Mouse (Mus musculus): ENCODE measurements around the gene Cib3. TPM values are rescaled to one million over a fixed set of nuclear protein-coding genes. Genes with fewer than 3 reads are reported as not detected.

Cib3 gene
- total and polyA plus RNA-seq, 3 experiments, result not detected

- H3K36me3 ChIP-seq (ENCODE audit: control insufficient read depth in 1 of 2, insufficient read depth in 2 of 2, low read length in 2 of 2), result peaks cover 0 to 8% of the 10 kb centered on the region in 2 experiments; a peak in 2 of 4 replicates
- DNase-seq (ENCODE audit: low read depth, low spot score), result no peak
- no peak overlapping the region for H3K9ac ChIP-seq (ENCODE audit: control insufficient read depth, low read depth, low read length, poor library complexity, severe bottlenecking)
- H3K27ac ChIP-seq (ENCODE audit: control insufficient read depth, low read depth, low read length), result no peak overlapping the region
- TF ChIP-seq MYC (IDR thresholded peaks at IDR 0.05; ENCODE audit: low read depth, low read length) (no peak), MAFK (IDR thresholded peaks at IDR 0.05; ENCODE audit: borderline replicate concordance, low read depth, low read length) (no peak), BHLHE40 (IDR thresholded peaks at IDR 0.05; ENCODE audit: borderline replicate concordance, low read depth, low read length) (no peak), CHD2 (IDR thresholded peaks at IDR 0.05; ENCODE audit: low read length) (no peak), UBTF (IDR thresholded peaks at IDR 0.05; ENCODE audit: borderline replicate concordance, insufficient read depth, low read depth, low read length) (no peak), CTCF (IDR thresholded peaks at IDR 0.05 in 2 of 3, conservative IDR thresholded peaks at IDR 0.05 in 1 of 3; ENCODE audit: control insufficient read depth in 1 of 3, insufficient read depth in 1 of 3, low read depth in 2 of 3, low read length in 3 of 3, poor library complexity in 1 of 3, severe bottlenecking in 1 of 3) (no peak), NELFE (IDR thresholded peaks at IDR 0.05; ENCODE audit: low read depth, low read length) (no peak), ZNF384 (IDR thresholded peaks at IDR 0.05; ENCODE audit: low read depth, low read length) (no peak)
- peaks cover 0 to 13% of the 10 kb centered on the region in 2 experiments; a peak in 2 of 4 replicates for H3K4me1 ChIP-seq (ENCODE audit: control insufficient read depth in 1 of 2, insufficient read depth in 2 of 2, low read length in 2 of 2)
- peaks cover 18% of the 10 kb centered on the region for H3K79me2 ChIP-seq (ENCODE audit: control insufficient read depth, insufficient read depth, low read length, poor library complexity)
- H3K9me3 ChIP-seq (replicated peaks; ENCODE audit: insufficient read depth, low read length), result no peaks in the 10 kb centered on the region
- no peak overlapping the region for H3K4me3 ChIP-seq (ENCODE audit: control insufficient read depth in 1 of 2, insufficient read depth in 1 of 2, low read depth in 2 of 2, low read length in 2 of 2)
- H3K27me3 ChIP-seq (ENCODE audit: control insufficient read depth in 1 of 2, insufficient read depth in 2 of 2, low read length in 2 of 2), result no peaks in the 10 kb centered on the region
These were observed 29.6 kb upstream of the Cib3 start for GRCm38 (mm10) chr8:72242226-72242625.

GRCm38 (mm10) chr8:72240951-72241350 is 28.3 kb upstream of the Cib3 start:
- Histone ChIP-seq H3K4me1 (ENCODE audit: control insufficient read depth in 1 of 2, insufficient read depth in 2 of 2, low read length in 2 of 2) (peaks cover 0 to 13% of the 10 kb centered on the region in 2 experiments; a peak in 2 of 4 replicates), H3K4me3 (ENCODE audit: control insufficient read depth in 1 of 2, insufficient read depth in 1 of 2, low read depth in 2 of 2, low read length in 2 of 2) (peak overlapping the region; percentile 51 to 87), H3K36me3 (ENCODE audit: control insufficient read depth in 1 of 2, insufficient read depth in 2 of 2, low read length in 2 of 2) (peaks cover 0 to 8% of the 10 kb centered on the region in 2 experiments; a peak in 2 of 4 replicates), H3K27ac (ENCODE audit: control insufficient read depth, low read depth, low read length) (peak overlapping the region; percentile 95), H3K9me3 (replicated peaks; ENCODE audit: insufficient read depth, low read length) (no peaks in the 10 kb centered on the region), H3K27me3 (ENCODE audit: control insufficient read depth in 1 of 2, insufficient read depth in 2 of 2, low read length in 2 of 2) (no peaks in the 10 kb centered on the region), H3K79me2 (ENCODE audit: control insufficient read depth, insufficient read depth, low read length, poor library complexity) (peaks cover 18% of the 10 kb centered on the region), H3K9ac (ENCODE audit: control insufficient read depth, low read depth, low read length, poor library complexity, severe bottlenecking) (peak overlapping the region; percentile 87)
- peak; percentile 69 for DNase-seq (ENCODE audit: low read depth, low spot score)
- TF ChIP-seq USF1 (IDR thresholded peaks at IDR 0.05; ENCODE audit: low read depth, low read length), result no peak
- TF ChIP-seq ETS1 (IDR thresholded peaks at IDR 0.05; ENCODE audit: low read depth, low read length), result peak; percentile 41; the same call in 1 of the 2 replicates
- TF ChIP-seq KAT2A (conservative IDR thresholded peaks at IDR 0.05; ENCODE audit: low read depth, low read length), result no peak
- no peak for TF ChIP-seq MYC (IDR thresholded peaks at IDR 0.05; ENCODE audit: low read depth, low read length)
- TF ChIP-seq MAX (IDR thresholded peaks at IDR 0.05; ENCODE audit: low read length), result no peak
- TF ChIP-seq POLR2AphosphoS5 (IDR thresholded peaks at IDR 0.05; ENCODE audit: borderline replicate concordance, low read depth, low read length), result no peak
- no peak for TF ChIP-seq ELF1 (IDR thresholded peaks at IDR 0.05; ENCODE audit: low read depth, low read length)
- TF ChIP-seq CHD2 (IDR thresholded peaks at IDR 0.05; ENCODE audit: low read length), result no peak
- no peak for TF ChIP-seq CTCF (IDR thresholded peaks at IDR 0.05 in 2 of 3, conservative IDR thresholded peaks at IDR 0.05 in 1 of 3; ENCODE audit: control insufficient read depth in 1 of 3, insufficient read depth in 1 of 3, low read depth in 2 of 3, low read length in 3 of 3, poor library complexity in 1 of 3, severe bottlenecking in 1 of 3)
- TF ChIP-seq MAFK (IDR thresholded peaks at IDR 0.05; ENCODE audit: borderline replicate concordance, low read depth, low read length), result no peak
- TF ChIP-seq CHD1 (IDR thresholded peaks at IDR 0.05; ENCODE audit: low read depth, low read length), result no peak
- no peak for TF ChIP-seq ZNF384 (IDR thresholded peaks at IDR 0.05; ENCODE audit: low read depth, low read length)
- TF ChIP-seq GATA1 (IDR thresholded peaks at IDR 0.05; ENCODE audit: low read depth, low read length), result peak; percentile 60
- no peak for TF ChIP-seq POLR2A (IDR thresholded peaks at IDR 0.05; ENCODE audit: control insufficient read depth in 1 of 2, insufficient read depth in 1 of 2, low read depth in 1 of 2, low read length in 2 of 2, poor library complexity in 1 of 2)
- TF ChIP-seq ZKSCAN1 (IDR thresholded peaks at IDR 0.05; ENCODE audit: low read depth, low read length), result no peak
- TF ChIP-seq TAL1 (IDR thresholded peaks at IDR 0.05; ENCODE audit: low read length), result no peak
- peak; percentile 50 for TF ChIP-seq SIN3A (IDR thresholded peaks at IDR 0.05; ENCODE audit: low read length)
- TF ChIP-seq POLR2AphosphoS2 (IDR thresholded peaks at IDR 0.05; ENCODE audit: low read length), result no peak
- no peak for TF ChIP-seq ZMIZ1 (IDR thresholded peaks at IDR 0.05; ENCODE audit: low read depth, low read length)
- TF ChIP-seq UBTF (IDR thresholded peaks at IDR 0.05; ENCODE audit: borderline replicate concordance, insufficient read depth, low read depth, low read length), result no peak
- no peak for TF ChIP-seq BHLHE40 (IDR thresholded peaks at IDR 0.05; ENCODE audit: borderline replicate concordance, low read depth, low read length)
- TF ChIP-seq NRF1 (IDR thresholded peaks at IDR 0.05; ENCODE audit: insufficient read depth, low read depth, low read length, poor library complexity, severe bottlenecking), result no peak
- no peak for TF ChIP-seq RAD21 (IDR thresholded peaks at IDR 0.05; ENCODE audit: low read depth, low read length)
- no peak for TF ChIP-seq ZC3H11A (IDR thresholded peaks at IDR 0.05; ENCODE audit: low read depth, low read length)
- TF ChIP-seq MEF2A (IDR thresholded peaks at IDR 0.05; ENCODE audit: extremely low read depth, insufficient replicate concordance, low read depth, low read length, poor library complexity, severe bottlenecking), result no peak
- no peak for TF ChIP-seq MAZ (IDR thresholded peaks at IDR 0.05; ENCODE audit: low read depth, low read length)
- TF ChIP-seq E2F4 (IDR thresholded peaks at IDR 0.05; ENCODE audit: borderline replicate concordance, low read depth, low read length), result no peak
- 0 out of 2 replicates have a peak, but pooled peaks have one; percentile 32 for TF ChIP-seq RCOR1 (IDR thresholded peaks at IDR 0.05; ENCODE audit: low read depth, low read length)
